Mouse (Mus musculus): ENCODE results near the gene Igfbp7.

Gene Igfbp7

DNA sequence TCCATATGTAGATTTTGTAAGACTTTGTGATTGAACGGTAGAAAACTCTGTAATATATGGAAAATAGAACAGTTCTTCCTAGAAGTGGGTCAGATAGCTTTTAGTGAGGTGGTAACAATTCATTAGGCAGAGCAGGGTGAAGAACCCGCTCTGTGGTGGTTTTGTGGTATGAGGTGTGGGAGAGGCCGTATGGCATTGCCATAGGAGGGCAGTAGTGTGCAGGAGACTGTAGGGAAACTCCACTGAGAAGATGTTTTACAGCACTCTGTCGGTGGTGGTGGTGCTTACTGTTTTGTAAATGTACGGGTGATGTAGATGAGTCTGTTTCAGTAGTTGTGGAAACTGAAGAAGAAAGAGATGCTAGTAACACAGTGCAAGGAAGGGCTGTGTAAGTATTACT lies 77.7 kb downstream of the Igfbp7 start:
- no peak for DNase-seq

DNA sequence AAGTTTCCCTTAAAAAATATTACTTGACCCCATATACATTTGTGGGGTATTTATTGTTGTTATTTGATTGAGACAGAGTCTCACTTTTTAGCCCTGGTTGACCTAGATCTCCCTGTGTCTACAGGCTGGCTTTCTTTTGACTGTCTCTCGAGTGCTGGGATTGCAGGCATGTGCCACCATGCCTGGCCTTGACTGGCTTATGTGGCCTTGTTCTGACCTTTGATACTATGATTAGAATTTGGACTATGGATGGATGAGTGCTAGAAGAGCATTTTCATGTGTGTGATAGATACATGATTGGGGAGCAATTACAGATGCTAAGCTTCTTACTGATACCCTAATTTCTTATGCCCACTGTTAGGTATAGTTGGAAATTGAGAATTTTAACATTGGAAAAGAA lies 82.9 kb downstream of the Igfbp7 start:
- no peak for DNase-seq

DNA sequence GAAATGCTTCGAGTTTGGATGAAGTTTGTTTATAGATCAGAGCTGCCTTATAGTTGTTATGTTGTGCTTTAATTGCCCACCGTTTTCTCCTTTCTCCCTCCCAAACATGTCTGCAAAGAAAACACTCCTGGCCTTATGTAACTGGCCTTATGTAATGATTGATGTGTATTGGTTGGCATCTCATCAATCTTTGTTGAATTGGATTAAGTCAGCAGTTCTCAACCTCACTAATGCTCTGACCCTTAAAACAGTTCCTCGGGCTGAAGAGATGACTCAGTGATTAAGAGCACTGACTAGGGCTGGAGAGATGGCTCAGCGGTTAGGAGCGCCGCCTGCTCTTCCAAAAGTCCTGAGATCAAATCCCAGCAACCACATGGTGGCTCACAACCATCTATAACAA lies 92.9 kb downstream of the Igfbp7 start:
- DNase-seq = no peak

- DNase-seq = no peak
Observed at GRCm38 (mm10) chr5:77314206-77314605, 93.6 kb downstream of the Igfbp7 start.

GRCm38 (mm10) chr5:77309924-77310772 lies 97.7 kb downstream of the Igfbp7 start, which contains the start of the genes Noa1 and Polr2b:
Noa1 (minus strand) TSS chr5:77310084.
Polr2b (plus strand) TSS chr5:77310147.
- DNase-seq = peak; percentile 95 to 97

DNA sequence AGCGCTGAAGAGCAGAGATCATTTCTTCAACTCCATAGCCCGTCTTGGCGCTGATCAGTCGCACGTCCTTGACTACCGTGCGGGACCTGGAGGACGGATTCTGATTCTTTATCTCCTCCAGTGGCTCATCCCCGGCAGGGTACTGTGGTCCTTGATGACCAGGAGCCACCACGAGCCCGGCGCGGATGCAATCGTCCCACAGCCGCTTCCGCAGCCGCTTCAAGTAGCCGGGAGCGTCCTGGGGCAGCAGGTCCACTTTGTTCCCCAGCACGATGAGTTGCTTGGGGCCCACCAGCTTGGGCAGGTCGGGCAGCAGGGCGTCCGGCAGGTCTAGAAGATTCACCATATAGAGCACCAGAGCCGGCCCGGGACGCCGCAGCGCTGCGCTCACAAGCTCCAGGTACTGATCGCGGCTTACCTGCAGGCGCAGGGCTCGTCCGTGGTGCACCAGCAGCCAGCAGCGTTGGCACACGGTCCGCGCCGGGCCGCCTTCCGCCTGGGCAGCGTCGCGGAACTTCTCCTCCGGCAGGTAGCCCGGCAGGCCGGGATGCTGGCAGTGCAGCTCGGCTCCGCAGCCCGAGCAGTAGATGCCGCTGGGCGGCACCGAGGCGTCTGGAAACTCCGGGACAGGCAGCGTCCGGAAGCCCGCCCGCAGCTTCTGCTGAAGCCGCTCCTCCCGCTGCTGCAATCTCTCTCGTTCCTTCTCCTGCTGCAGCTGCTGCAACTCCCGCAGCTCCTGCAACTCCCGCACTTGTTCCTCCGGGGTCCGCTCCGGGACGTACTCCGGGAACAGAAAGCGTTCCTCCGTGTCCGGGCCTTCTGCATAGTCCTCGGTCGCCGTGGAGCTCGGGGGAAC lies 98.6 kb downstream of the Igfbp7 start:
- peak in 1 of 2 experiments; percentile 43 for DNase-seq

DNA sequence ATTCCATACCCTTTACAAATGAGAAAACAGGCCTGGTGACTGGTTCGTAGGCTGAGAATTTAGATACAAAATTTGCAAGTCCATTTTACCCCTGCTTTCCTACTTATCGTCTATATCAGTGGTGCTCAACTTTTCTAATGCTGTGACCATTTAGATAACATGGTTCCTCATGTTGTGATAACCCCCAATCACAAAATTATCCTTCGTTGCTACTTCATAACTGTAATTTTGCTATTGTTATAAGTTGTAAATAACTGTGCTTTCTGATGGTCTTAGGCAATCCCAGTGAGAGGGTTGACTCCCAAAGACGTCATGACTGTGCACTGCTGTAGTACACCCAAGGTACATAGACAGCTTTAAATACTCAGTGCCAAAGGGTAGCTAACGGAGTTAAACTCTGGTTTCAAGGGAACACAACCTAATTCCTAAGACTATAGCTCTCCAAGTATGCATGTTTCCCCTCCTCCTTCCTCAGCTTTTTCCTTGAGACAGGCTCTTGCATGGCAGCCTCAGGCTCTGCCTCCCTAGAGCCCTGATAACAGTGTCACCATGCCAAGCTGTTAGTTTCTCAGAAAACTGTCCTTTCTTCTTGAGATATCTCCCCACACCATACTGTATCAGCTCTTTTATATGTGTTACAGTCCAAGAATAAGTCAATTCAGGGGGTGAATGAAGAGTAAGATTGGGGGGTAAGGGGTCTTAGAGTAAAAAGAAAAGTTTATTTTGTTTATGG lies 99.9 kb downstream of the Igfbp7 start:
- DNase-seq = no peak

- DNase-seq = no peak
Observed at GRCm38 (mm10) chr5:77301296-77301903, 106.4 kb downstream of the Igfbp7 start.

DNA sequence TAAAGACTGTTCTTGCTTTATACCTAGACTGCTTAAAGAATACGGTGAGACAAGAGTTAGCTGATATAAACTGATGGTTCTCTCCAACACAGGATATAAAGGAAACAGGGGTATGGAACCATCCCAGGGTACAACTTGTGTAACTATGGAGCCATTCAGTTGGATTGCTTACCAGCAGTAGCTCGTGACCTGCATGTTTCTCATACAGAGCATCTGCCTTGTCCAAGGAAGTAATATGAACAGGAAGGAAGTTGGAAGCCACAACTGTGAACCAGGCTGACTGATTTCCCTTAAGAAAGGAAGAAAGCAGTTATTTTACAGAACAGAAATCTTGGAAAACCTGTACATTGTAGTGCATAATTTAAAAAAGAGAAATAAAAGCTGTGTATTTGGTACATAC lies 108.4 kb downstream of the Igfbp7 start:
- DNase-seq = no peak
